Comparison of ENCODE assay signal across 10 mouse cellular contexts in genomic region chr9:47739276-47739675, GRCm38 (mm10).
A peak's percentile ranks its signal among the peaks of the same experiment; 100 is the strongest.
DNase-seq lines count a peak whose midpoint lies in the region; ATAC-seq and TF ChIP-seq lines count a peak whose summit lies in the region.
"Had no signal": no experiment of that assay in that cellular context is flagged by ENCODE, and none has a peak within 500 bp of the region (broad histone marks: within the 10 kb centered on the region; RNA-seq: fewer than 3 reads in every experiment).

No protein-coding gene starts in this region.

- H3K9me3 ChIP-seq in midbrain, embryonic 11.5 days (ENCODE audit: control insufficient read depth, low read length): no peaks in the 10 kb centered on the region
- H3K9me3 ChIP-seq: neural tube, embryonic 12.5 days; stomach, embryonic 15.5 days had no signal

- H3K36me3 ChIP-seq in thymus, adult 2 months (ENCODE audit: control insufficient read depth, insufficient read depth, low read length): no peaks in the 10 kb centered on the region
- H3K36me3 ChIP-seq in midbrain, embryonic 11.5 days (ENCODE audit: control insufficient read depth, insufficient read depth, low read length): no peaks in the 10 kb centered on the region
- H3K36me3 ChIP-seq: neural tube, embryonic 12.5 days; stomach, embryonic 15.5 days had no signal

- TF ChIP-seq POLR2A in thymus, adult 2 months (IDR thresholded peaks at IDR 0.05; ENCODE audit: control insufficient read depth, extremely low read depth, insufficient read depth, low read length, poor library complexity): no peak

- 6% methylated on average over 7 of the region's 7 CpGs for WGBS in thymus, adult 2 months
- 8% methylated on average over 7 of the region's 7 CpGs for WGBS in midbrain, embryonic 11.5 days

- no peak overlapping the region for H3K9ac ChIP-seq in midbrain, embryonic 11.5 days (ENCODE audit: low read length)
- H3K9ac ChIP-seq: neural tube, embryonic 12.5 days; stomach, embryonic 15.5 days had no signal

- no peaks in the 10 kb centered on the region for H3K27me3 ChIP-seq in thymus, adult 2 months (ENCODE audit: control insufficient read depth, insufficient read depth, low read length)
- H3K27me3 ChIP-seq in midbrain, embryonic 11.5 days (ENCODE audit: control insufficient read depth, insufficient read depth, low read length): no peaks in the 10 kb centered on the region
- H3K27me3 ChIP-seq: neural tube, embryonic 12.5 days; stomach, embryonic 15.5 days had no signal

- no peak overlapping the region; the same call in 1 of the 2 replicates for H3K4me2 ChIP-seq in midbrain, embryonic 11.5 days
- H3K4me2 ChIP-seq: neural tube, embryonic 12.5 days; stomach, embryonic 15.5 days had no signal

- no peak overlapping the region for H3K4me3 ChIP-seq in thymus, adult 2 months (ENCODE audit: control insufficient read depth, insufficient read depth, low read length)
- no peak overlapping the region for H3K4me3 ChIP-seq in midbrain, embryonic 11.5 days (ENCODE audit: low read depth, low read length)
- H3K4me3 ChIP-seq: neural tube, embryonic 12.5 days; stomach, embryonic 15.5 days had no signal

- no peak overlapping the region for H3K27ac ChIP-seq in thymus, adult 2 months (ENCODE audit: control insufficient read depth, insufficient read depth, low read length)
- no peak overlapping the region for H3K27ac ChIP-seq in midbrain, embryonic 11.5 days (ENCODE audit: low read depth, low read length)
- H3K27ac ChIP-seq: neural tube, embryonic 12.5 days; stomach, embryonic 15.5 days had no signal

- ATAC-seq in midbrain, embryonic 11.5 days (ENCODE audit: low FRiP score): peak; percentile 52; the same call in 1 of the 2 replicates
- no peak for ATAC-seq in monocyte, adult 5-6 weeks (replicated peaks; ENCODE audit: insufficient number of reproducible peaks, low FRiP score, low TSS enrichment, poor library complexity, severe bottlenecking)

- peak; percentile 25 for DNase-seq in thymus, postnatal 14 days
- DNase-seq in thymus, adult 2 months: no peak
- DNase-seq in frontal cortex, postnatal 14 days (ENCODE audit: low spot score in 2 of 2): peak; percentile 36 to 46
- peak; percentile 86 for DNase-seq in midbrain, embryonic 11.5 days (ENCODE audit: low spot score, missing footprints)
- no peak for DNase-seq in urinary bladder, postnatal 36 days (ENCODE audit: low spot score in 2 of 2)
- DNase-seq in urinary bladder, postnatal 10 days (ENCODE audit: low spot score): no peak
- DNase-seq: adrenal gland, postnatal 14 days had no signal

- no peak for TF ChIP-seq CTCF in thymus, adult 2 months (IDR thresholded peaks at IDR 0.05; ENCODE audit: borderline replicate concordance, control insufficient read depth, extremely low read depth, insufficient read depth, low read length, poor library complexity)

- H3K4me1 ChIP-seq in thymus, adult 2 months (replicated peaks; ENCODE audit: control insufficient read depth, insufficient read depth, low read length): peaks cover 5% of the 10 kb centered on the region
- peaks cover 14% of the 10 kb centered on the region for H3K4me1 ChIP-seq in midbrain, embryonic 11.5 days (ENCODE audit: control insufficient read depth, insufficient read depth, low read length)
- H3K4me1 ChIP-seq: stomach, embryonic 15.5 days had no signal

Comparison
In these comparisons a context has a peak if more than half of its experiments do, and no peak if none do; other contexts are left out.
1. DNase-seq: peak in thymus, postnatal 14 days (single experiment), frontal cortex, postnatal 14 days (2 of 2) and midbrain, embryonic 11.5 days (single experiment); none in thymus, adult 2 months (single experiment), urinary bladder, postnatal 36 days (0 of 2) and urinary bladder, postnatal 10 days (single experiment).